Mouse (Mus musculus) left cerebral cortex, adult 8-10 months (tissue): ENCODE measurements around the gene Derl2. TPM values are rescaled to one million over a fixed set of nuclear protein-coding genes. Genes with fewer than 3 reads are reported as not detected.

Experiments
- DNase-seq, 2 experiments: peaks; one replicate each; pipeline ENCODE4 v3.0.0; 2022; ENCODE audit warnings: low spot score in 2 of 2
- total RNA-seq, 4 experiments: library from RNA; stranded (reverse); gene quantifications; 2 replicates each; pipeline ENCODE4 v1.2.4; 2022

Gene Derl2
- total RNA-seq, 4 experiments from 2014 or later = 22.0 to 24.3 (median 23.4) TPM

DNA sequence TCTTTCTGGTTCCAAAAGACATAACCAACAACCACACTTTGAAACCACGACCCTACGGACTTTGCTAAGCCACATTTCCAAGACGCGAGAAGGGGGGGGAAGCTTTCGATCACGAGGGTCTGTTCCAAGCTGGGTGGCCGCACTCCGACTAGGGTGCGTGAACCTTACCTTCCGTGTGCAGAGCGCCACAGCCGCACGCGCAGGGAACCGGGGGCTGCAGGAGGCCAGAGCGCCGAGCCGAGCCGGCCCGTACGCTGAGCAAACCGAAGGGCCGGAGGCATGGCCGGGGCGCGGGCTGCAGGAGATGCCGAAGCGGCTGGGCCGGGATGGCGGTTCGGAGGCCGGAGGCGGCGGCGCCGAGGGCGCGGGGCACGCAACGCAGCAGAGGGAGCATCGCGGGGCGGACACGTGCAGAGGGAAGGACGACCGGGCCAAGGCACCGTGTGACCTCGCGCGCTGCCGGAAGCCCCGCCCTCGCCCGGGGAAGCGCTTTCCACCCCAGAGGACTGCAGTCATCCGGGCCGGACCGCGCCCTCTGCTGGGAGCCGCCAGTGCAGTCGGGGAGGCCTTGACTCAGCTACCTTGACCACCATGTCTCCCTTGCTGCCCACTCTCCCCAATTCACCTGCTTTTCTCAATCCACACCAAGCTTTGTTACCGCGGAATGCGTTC is 36.9 kb downstream of the Derl2 start, which contains the start of gene C1qbp:
TSS of gene C1qbp (minus strand) at position 470 of the 672 bp plus-strand sequence.
- DNase-seq = peak; percentile 89 to 93

- no peak for DNase-seq
These were observed 37.6 kb downstream of the Derl2 start for GRCm38 (mm10) chr11:70982030-70982429.

DNA sequence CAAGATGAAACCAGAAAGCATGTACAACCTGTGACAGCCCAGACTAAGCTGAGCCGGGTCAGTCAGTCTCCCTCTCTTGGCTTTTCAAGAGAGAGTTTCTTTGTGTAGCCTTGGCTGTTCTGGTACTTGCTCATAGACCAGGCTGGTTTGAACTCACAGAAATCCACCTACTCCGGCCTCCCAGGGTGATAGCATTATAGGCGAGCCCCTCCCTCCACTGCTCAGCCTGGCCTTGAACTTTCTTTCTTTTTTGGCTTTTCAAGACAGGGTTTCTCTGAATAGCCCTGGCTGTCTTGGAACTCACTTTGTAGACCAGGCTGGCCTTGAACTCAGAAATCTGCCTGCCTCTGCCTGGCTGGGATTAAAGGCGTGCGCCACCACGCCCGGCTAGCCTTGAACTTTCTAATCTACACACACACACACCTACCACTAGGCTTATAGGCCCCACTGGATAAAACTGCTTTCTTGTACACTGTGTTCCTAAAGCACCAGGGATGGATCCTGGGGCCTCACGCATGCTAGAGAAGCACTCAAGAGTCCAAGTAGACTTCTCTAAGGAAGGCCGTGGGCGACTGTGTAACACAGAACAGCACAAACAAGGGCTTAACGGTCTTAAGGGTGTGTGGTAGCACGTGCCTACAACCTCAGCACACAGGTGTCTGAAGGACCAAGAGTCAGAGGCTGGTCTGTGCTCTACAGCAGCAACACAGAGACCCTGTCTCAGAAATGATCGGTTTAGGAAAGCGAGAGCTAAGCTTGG is 38.7 kb downstream of the Derl2 start:
- DNase-seq = no peak

DNA sequence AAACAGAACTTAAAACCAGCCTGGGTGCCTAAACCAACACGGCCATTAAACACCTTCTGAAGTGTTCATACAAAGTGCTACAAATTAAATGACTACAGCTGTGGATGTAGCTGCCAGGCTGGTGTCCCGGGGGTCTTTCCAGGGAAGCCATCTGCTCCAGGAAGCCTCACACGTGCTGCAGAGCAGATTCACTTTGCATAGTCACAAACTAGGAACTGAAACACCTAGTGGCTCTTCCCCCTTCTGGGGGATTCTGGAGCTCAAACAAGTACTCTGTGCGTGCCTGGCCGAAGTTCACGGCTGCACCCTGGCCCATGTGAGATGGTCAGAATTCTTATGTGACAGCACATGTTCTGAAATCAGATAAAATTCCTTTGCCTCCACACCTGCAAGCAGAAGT is 39.4 kb downstream of the Derl2 start:
- no peak for DNase-seq

DNA sequence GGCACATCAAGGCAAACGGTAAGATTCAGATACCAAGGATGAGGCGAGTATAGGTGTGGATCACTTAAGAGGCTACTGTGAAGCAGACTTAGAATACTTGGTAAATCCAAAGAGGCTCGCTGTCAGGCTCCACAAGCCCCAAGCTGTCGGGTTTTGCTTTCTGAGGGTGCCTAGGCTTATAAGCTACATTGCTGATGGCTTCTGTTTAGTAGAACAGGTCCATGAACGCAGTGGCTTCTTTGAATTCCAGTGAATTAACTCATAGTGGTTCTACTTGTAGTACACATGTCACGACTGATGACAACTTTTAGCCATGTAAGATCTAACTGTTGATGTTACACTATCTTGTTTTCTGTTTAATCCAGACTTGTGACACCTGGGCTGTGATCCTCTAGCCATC is 42.3 kb downstream of the Derl2 start:
- no peak for DNase-seq

DNA sequence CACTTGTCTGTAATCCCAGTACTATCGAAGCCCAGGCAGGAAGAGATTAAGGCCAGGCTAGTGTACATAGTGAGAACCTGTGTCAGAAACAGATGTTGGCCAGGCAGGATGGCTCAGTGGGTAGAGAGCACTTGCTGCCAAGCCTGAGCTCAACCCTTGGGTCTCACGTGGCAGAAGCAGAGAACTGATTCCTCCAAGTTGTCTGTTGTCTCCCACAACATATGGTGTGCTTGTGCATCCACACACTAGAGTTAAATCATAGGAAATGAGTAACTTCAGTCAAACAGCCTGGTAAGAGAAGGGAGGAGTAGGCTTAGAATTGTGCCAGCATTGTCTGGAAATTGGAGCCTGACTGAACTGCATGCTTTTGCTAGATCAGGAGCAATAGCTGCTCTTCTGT is 44.4 kb downstream of the Derl2 start:
- DNase-seq = peak in 1 of 2 experiments; percentile 31

GRCm38 (mm10) chr11:70973947-70974346 is 45.7 kb downstream of the Derl2 start:
- DNase-seq = no peak

GRCm38 (mm10) chr11:70972586-70972985 is 47.1 kb downstream of the Derl2 start:
- DNase-seq = no peak

- DNase-seq = peak in 1 of 2 experiments; percentile 45
These were observed 48.8 kb downstream of the Derl2 start for GRCm38 (mm10) chr11:70970560-70971540.

GRCm38 (mm10) chr11:70969821-70970559 is 49.7 kb downstream of the Derl2 start, which contains the start of the genes Nup88 and Rpain:
Gene Nup88, minus strand, starts transcription at chr11:70969973.
Gene Rpain, plus strand, starts transcription at chr11:70970213.
- peak; percentile 84 to 94 for DNase-seq

GRCm38 (mm10) chr11:70969271-70969794 is 50.3 kb downstream of the Derl2 start:
- DNase-seq = no peak

DNA sequence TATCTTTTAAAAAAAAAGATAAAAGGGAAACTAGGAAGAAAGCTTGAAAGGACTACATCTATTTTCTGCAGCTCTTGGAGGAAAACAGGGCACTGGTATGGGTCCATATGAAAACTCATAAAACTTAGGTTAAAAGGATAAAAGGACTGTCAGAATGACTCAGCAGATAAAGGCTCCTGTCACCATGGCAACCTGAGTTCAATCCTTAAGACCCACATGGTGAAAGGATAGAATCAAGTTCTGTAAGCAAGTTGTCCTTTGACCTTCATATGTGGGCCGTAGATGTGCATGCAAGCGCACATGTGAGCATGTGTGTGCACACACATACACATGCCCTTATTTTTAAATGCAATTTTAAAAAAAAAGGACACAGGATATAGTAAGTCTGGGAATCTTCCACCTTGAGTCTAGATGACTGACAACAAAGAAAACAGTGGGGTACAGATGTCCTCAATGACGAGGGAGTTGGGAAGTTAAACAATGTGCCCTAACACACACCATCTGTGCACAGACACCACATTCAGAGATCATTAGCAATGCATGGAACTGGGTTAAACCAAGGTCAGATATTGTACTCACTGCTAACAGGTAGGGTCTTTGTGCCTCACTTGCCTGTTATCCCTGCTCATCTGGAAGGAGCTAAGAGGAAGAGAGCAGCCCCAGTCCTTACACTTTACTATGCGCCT is 55.3 kb downstream of the Derl2 start:
- DNase-seq = no peak

- DNase-seq = no peak
These were observed 58.7 kb downstream of the Derl2 start for GRCm38 (mm10) chr11:70960786-70961554.

Other genes with a start within 250 kb of the Derl2 start
- under 1 TPM in 1 of 4 experiments, not detected in 3; 0.53 TPM for gene Scimp, start 207.3 kb downstream of the Derl2 start, total RNA-seq
- 100 to 1,000 TPM; 123 to 128 (median 125) TPM for gene Rabep1, start 175.1 kb downstream of the Derl2 start, total RNA-seq
- 10 to 100 TPM; 48.9 to 61.7 (median 56.8) TPM for gene Nup88, start 49.9 kb downstream of the Derl2 start, total RNA-seq
- 10 to 100 TPM; 29.7 to 44.8 (median 37.6) TPM for gene Rpain, start 49.6 kb downstream of the Derl2 start, total RNA-seq
- gene C1qbp, start 36.8 kb downstream of the Derl2 start, total RNA-seq = 100 to 1,000 TPM; 104 to 113 (median 108) TPM
- 10 to 100 TPM; 25.7 to 28.6 (median 26.2) TPM for gene Dhx33, start 15.4 kb downstream of the Derl2 start, total RNA-seq
- 10 to 100 TPM; 16.8 to 21.3 (median 18.4) TPM for gene Mis12, start 230 bp downstream of the Derl2 start, total RNA-seq
- 100 to 1,000 TPM; 273 to 287 (median 277) TPM for gene 6330403K07Rik, start 13.7 kb upstream of the Derl2 start, total RNA-seq
- 1 to 10 TPM in 1 of 4 experiments, under 1 TPM in 3; 0.71 to 1.2 (median 0.78) TPM for gene Nlrp1a, start 124.9 kb upstream of the Derl2 start, total RNA-seq
- gene Nlrp1b, start 210.9 kb upstream of the Derl2 start, total RNA-seq = under 1 TPM; 0.21 to 0.64 (median 0.52) TPM